Mouse (Mus musculus) neural tube, embryonic 10.5 days (tissue): ENCODE measurements around the gene Colgalt2.

Source experiments
- DNase-seq: peaks from one replicate; pipeline ENCODE4 v3.0.0-alpha.2; 2017; ENCODE audit warnings: low spot score; ENCODE audit errors: extremely low spot score

The Colgalt2 gene

DNA sequence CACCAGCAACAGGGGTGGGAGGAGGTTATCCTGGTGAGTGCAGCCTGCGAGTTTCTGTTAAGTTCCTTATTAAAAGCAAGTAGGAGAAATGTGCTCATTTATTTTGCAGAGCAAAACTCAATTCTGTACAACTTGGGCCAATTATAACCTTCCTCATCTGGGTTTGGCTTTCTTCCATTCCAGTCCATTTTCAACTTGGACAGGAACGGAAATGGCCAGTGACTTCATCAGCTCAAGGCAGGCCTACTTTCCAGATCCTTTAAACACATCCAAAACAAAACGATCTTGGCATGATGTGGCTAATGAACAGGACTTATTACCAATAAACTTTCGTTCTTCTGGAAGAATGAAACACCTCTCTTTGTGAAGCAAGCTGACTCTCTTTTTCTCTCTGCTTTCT is 76.5 kb downstream of the Colgalt2 start:
- no peak for DNase-seq

DNA sequence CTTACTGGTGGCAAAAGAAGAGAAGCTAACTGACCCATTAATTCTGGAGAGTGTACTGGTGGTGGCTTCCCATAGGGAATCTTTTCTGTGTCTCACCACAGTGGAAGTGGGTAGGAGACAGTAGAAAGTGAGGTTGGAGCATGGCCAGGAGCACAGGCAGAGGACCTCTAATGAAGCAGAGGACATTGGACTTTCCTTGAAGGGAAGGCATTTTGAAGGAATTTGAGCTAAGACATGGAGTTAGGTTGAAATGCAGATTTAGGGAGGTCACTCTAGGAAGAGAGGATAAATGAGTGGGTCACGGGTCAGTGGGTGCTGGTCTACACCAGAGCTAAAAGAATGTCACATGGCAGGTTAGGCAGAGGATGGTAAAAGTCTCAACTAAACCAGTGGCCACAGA is 91.2 kb downstream of the Colgalt2 start:
- no peak for DNase-seq

DNA sequence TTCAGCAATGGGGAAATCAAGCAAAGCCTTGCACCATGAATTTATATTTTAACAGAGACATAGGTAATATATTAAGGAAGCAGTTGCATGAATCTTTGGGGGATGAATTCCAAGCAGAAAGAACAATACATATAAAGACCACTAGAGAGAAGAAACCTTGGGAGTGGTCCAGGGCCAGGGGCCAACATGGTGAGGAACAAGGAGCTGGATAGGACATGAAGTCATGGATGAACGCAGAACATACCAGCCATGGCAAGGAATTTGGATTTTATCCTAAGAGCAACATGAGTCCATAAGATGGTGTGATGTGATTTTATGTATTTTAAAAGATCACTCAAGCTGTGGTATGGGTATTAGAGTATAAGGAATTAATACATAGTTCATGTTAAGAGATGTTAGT is 92.6 kb downstream of the Colgalt2 start:
- DNase-seq: no peak

DNA sequence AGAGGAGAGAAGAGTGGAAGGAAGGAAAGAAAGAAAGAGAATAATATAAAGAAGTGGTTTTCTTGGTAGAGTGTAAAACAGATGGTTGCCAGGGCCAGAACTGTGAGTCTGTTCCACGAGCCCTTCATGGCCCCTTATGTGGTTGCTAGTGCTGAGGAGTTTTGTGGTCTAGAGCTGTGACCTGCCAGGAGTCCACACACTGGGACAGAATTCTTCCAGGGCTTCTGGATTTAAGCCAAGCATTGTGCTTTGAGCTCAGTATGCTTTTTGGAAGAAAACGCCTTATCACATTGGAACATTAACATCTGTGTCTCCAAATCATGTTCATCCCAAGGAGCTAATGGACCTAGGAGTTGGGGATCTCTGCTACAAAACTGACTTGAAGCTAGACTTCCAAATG is 97.2 kb downstream of the Colgalt2 start:
- no peak for DNase-seq

DNA sequence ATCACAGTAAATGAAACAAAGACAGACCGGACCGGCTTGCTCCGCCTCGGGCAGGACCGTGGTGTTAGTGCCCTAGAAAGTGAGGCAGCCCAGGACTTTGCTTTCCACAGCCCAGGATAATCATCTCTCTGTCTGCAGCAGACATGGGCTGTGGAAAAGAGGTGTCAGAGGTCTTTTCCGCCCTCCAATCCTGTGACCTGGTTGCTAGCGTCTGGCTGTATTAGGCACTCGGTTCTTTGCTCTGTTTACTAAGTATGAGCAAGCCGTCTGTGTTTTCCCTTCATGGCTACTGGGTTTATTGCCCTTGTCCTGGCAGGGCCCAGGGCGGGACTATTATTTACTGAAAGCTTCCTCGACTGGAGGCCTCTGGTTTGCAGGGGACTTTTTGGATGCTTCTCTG is 98.0 kb downstream of the Colgalt2 start:
- DNase-seq: no peak

DNA sequence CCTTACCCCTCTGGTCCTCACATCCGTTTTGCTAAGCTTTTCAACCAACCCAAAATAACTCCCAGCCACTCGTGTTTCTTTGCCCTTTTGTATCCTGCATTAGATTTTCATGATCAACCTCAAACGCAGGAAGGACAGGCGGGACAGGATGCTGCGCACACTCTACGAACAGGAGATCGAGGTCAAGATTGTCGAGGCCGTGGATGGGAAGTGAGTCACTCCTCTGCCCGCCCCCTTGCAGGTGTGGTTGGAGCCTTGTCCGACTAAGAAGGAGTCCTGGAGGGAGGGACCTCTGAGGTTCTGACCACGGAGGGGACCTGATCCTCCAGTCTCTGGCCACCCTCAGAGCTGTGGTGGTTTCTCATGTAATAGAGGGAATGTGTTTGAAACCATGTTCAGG is 100.2 kb downstream of the Colgalt2 start:
- DNase-seq: no peak

DNA sequence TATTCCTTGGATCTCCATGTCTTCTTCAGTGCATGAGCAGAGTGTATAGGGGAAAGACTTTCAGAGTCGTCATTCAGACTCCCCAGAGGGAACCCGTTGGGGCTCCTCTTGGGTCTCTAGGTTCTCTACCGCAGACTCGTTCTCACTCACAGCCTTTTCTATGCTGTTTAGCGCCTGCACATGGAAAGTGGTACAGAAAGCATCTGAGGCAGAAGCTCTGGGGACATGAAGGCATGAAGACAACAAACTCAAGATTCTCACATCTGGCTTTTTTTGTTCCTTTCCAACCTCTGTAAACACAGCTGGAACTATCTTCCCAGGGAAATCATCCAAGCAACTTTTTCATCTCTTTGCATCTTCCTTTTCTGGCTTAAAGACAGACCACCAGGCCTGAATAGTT is 106.5 kb downstream of the Colgalt2 start:
- DNase-seq: no peak

DNA sequence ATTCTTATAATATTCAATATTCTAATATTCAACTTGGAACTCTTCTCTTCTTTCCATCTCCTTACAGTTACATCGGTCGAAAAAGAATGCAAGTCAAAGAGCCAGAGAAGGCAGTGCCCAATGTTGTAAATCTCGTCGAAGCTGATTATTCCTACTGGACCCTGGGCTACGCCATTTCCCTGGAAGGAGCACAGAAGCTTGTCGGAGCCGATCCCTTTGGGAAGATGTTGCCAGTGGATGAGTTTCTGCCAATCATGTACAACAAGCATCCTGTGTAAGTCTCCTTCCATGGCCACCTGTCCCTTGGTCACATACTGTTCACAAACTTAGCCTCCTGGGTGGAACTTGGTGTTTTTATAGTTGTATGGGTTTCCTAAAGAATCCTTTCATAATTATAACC is 107.1 kb downstream of the Colgalt2 start:
- no peak for DNase-seq

DNA sequence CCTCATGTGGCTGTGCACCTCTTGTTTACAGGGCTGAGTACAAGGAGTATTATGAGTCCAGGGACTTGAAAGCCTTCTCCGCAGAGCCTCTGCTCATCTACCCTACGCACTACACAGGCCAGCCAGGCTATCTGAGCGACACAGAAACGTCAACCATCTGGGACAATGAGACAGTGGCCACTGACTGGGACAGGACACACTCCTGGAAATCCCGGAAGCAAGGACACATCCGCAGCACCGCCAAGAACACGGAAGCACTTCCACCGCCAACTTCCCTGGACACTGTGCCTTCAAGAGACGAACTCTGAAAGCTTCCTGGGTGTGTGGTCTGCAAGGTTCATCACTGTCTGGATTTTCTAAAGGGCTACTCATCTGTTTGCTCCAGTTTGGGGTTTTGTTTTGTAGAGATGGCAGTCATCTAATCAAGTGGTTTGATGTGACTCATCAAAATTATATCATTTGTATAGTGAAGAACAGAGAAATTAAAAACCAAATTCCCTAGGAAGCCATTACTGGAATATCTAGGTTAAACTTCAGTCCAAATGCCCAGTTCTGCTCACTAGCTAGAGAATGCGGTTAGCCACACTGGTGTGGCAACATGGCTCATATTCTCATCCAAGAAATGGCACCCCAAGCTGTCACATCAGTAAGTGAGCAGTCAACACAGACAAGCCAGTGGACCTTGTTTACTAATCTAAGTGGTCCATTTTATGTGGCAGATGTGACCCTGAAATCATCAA is 109.0 kb downstream of the Colgalt2 start:
- no peak for DNase-seq

DNA sequence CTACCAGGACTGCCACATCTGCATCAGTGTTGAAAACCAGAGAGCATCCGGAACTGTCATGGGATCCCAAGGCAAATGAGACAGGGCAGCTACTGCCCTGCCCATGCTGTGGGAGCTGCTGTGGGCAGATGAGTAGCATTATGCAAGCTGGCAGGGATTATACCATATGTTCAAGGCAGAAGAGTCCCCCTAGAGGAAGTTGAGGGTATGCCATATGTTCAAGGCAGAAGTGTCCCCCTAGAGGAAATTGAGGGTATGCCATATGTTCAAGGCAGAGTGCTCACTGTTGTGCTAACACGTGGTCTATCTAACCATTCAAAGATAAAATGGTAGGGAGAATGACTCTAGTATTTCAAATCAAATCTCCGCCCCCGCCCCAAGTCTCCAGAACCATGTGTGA is 111.6 kb downstream of the Colgalt2 start:
- DNase-seq: no peak

DNA sequence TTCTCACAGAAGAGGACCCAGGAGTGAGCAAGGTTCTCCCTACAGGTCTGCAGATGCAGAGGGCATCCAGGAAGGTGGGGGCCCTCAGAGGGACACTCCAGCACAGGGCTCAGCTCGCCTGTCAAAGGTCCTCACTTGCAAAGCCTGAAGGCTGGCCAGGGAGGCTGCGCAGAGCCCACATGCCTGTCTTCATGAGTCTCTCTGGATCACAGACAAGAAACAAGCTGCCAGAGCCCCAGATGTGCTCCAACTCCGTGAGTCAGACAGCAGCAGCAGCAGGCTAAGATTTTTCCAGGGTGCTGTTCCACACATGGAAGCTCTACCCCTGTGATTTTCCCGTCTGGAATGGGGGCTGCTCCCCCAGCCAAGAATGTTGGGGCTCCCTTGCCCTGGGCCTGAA is 114.6 kb downstream of the Colgalt2 start:
- DNase-seq: no peak

DNA sequence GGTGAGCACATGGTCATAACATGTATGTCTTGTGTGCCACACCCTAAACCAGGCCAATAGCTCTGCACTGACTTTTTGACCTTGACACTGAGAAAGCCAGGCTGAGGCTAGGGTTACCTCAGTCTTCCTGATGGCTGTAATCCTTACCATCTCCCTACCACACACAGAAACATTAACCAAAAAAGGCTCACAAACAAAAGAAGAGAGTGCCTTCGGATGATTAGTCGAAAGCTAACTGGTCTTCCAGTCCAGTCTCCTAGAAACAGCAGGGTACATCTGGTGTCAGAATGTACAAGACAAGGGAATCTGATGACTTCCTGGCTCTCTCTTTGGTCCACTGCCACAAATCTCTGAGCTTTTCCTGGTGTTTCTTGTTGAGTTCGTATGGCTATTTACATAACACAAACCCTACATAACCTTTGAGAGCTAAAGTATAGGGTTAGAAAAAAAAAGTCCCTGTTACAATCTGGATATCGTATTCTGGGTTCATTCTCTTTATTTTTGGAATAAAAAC is 117.5 kb downstream of the Colgalt2 start:
- no peak for DNase-seq

DNA sequence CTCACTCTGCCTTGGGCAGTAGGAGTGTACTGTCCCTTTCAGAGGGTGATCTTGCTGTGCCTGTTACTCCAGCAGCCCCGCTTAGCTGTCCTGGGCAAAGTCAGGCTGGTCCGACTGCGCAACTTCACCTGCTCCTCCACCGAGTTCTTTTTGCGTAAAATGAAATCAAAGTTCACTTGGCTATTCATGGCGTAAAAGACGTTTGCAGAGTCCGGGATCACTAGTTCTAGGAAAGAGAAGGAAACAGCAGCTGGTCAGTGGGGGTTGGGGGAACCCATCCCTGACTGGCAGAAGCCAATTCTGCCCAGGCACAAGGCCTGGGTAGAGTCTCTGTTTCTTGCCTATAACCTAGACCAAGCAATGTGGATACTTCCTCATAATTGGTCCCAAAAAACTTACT is 119.3 kb downstream of the Colgalt2 start:
- DNase-seq: no peak

DNA sequence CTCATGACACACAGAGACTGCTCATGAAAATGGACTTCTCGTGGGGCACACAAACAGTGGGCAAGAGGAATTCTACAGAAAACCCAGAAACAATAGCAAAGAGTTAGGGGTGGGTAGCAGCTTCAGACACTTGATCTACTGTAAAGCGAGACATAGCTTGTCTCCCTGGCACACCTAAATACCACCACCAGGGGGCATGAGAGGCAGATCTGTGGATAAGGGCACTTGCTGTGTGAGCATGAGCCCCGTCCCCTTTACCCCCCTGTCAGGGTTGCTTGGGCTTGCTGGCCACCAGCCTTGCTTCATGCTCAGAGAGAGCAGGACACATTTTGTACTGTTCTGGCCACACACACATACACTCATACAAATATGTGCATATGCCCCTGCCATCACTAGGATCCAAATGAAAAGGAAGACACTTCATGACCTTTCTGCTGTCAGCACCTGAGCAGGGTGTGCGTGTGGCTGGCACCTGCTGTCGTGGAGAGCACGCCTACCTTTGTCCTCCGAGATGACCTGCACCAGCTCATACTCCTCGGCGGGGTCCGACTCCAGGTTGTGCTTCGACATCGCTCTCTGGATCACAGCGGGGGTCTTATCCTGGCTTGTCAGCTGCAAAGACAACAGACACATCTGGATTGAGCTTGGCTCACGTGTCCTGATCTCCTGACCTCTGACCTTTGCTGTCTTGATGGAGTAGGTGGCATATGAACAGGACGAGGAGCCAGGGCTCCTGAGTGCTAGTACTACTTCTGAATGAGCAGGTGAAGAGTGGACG is 121.4 kb downstream of the Colgalt2 start:
- peak; percentile 60 for DNase-seq

DNA sequence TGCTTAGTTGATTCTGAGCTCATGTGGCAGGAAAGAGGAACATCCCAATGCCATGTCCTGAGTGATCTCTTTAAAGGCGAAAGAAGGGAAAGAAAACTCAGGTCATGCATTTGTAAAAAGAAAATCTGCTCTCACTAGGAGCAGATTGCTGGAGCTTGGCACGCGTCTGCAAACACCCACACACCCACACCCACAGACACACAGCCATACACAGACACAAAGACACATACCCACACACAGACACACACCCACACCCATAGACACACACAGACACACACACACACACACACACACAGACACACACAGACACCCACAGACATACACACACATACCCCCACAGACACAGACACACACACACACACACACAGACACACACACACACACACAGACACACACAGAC is 122.6 kb downstream of the Colgalt2 start:
- DNase-seq: no peak

DNA sequence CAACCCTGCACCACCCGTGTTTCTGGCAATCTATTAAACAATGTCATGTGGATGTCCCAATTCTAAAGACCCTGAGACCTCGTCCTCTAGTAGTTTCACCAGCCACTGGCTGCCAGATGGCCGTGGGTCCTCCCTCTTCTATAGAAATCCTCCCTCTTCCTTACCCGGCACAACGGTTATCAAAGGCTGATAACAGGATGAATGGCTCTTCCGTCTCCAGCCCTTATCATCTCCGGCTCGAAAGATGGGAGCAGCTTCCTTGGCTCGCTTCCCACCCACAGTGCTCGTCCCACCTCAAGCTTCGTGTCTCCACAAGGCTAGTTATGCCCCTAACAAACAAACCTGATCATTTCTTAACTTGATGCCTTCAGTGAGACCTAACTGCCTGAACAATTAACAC is 123.7 kb downstream of the Colgalt2 start:
- DNase-seq: no peak

DNA sequence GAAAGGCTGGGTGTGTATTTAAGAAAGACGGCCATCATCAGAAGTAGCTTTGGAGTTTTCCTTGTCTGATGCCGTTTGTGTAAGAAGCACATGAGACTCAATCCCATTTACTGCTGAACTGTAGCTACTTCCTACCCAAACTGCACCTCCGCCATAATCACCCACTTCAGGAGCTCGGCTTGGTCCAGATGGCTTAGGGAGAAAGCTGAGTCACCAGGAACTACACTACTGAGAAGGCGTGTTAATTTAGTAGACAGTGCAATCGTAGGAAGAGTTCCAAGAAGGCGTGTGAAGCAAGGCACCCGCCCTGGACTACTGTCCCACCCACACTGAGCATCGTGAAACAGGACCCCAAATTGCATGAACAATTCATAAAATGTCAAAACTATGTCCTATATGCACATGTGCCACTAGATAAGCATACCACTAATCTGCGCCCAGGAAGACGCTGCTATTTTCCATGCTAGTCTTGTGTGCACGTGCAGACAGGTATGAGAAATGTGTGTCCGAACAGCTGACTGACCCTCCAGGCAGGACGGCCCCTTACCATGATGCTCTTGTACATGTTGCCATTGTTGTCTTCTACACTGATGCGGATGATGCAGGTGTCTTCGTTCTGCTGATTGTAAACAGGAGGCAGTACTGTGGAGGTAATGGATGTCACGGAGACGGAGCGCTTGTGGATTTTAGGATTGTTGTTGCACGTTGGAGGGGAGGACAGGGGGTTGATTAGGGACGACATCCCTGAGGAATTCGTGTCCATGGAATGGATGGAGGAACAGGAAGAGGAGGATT is 124.7 kb downstream of the Colgalt2 start:
- no peak for DNase-seq

DNA sequence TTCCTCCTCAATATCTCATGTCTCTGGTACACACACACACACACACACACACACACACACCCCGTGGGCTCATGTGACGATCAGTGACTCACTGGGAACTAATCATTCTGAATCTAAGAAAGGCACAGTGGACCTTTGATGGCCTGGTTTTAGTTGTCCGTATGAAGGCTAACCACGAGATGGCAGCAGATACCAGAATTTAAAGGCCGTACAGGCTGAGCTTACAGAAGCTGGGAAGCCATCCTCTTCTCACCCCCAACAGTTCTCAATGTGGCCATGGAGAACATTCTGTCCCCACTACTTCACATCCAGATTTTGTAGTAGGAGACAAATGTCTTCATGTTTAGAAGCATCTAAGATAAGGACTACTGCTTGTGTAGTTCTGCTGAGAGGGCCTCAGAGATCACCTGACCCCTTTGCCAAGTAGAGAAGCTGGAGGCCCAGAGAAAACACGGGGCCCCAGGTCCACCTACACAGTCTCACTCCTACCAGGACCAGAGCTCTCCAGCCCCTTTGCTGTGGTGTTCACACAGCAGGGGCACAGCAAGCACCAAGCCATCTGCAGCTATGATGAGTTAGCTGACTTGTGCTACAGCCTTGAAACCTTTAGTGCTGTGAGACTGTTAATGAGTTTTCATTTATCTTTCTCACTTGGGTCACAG is 125.5 kb downstream of the Colgalt2 start:
- DNase-seq: peak; percentile 61

DNA sequence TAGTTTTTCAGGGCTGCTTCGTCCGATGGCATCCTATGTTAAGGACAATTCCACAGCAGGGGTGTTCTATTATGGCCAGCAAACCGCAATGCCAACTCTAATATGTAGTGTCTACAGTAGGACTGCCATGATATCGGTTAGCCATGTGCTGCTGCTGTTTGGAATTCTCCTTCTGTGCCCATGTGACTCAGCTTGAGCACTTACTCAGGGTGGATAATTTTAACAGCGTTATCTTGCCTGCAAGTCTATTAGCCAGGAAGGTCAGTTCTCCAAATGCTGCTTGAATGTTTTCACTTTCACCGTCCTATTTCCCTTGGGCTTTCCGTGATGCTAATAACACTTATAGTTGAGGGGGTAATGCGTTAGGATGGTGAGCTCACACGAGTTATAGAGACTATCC is 126.5 kb downstream of the Colgalt2 start:
- no peak for DNase-seq

DNA sequence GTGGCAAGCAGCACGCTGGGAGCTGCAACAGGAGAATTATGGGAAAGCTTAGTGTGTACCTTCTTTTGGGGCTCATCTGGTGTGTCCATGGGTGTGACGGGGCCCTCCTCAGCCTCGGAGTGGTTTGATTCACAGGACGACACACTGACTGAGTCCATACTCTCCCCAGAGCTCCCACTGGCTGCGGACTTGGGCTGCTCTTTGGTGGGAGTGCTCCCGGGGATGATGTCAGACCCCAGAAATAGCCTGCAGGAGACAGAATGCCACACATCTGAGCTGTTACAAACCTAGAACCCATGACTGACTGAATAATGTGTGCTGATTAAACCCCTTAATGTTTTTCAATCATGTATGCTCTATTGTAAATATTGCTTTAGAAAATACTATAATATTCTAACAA is 128.6 kb downstream of the Colgalt2 start:
- DNase-seq: no peak

DNA sequence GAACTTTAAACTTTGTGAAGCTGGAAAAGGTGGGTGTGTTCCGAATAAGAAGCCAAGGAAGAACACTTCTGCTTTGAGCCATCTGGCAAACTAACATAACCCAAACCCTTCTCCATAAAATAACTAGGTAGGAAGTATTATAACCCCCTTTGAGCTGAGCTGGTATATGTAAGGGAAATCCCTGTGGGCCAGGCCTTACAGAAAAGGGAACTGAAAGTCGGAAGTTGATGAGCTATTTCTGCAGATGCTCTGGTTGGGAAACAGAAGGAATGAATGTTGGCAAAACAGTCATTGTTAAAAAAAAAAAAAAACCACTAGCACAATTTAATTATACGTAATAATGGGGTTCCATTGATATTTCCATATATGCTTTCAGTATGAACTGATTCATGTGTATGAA is 129.1 kb downstream of the Colgalt2 start:
- no peak for DNase-seq

DNA sequence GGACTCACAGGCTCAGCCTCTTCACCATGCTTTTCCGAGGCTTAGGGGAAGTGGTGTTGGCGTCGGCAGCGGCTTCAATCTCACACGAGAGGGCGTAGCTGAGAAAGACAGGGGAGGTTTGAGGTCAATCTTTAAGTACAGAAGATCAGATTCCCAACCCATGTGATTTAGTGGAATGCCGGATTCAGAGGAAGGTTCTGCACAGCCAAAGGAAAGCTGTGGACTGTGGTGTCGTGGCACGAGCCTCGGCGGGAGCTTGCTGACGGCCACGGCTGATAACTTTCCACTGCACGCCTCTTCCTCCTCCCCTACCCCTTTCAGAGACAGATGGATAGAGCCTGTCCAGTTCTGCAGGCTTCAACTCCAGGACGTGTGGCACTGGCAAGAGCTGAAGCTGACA is 131.9 kb downstream of the Colgalt2 start:
- DNase-seq: no peak
